Mouse (Mus musculus) neutrophil, adult 5-6 weeks (primary cell): ENCODE measurements around the gene Med13l. TPM values are rescaled to one million over a fixed set of nuclear protein-coding genes. Genes with fewer than 3 reads are reported as not detected.
A peak's percentile ranks its signal among the peaks of the same experiment; 100 is the strongest.
"Not testable (repeated sequence)": the region's sequence is repeated elsewhere in the genome, so short reads cannot be mapped to it uniquely, and the experiment has no call there.

Experiments
- ATAC-seq: fragments of 151-379, 151-347 bp; 2 replicates; pipeline ENCODE4 v1.8.0; 2017; ENCODE audit warnings: mild to moderate bottlenecking, moderate TSS enrichment; ENCODE audit not compliant: insufficient number of reproducible peaks, poor library complexity, low FRiP score, severe bottlenecking; ENCODE audit errors: extremely low read depth
- total RNA-seq: library from RNA; stranded (forward); fragments of 200-1000 nt; gene quantifications from 2 replicates; pipeline ENCODE4 v1.2.3, GENCODE M21; 2017

Med13l gene
- total RNA-seq, 1 experiment from 2014 or later = 91.4 TPM

DNA sequence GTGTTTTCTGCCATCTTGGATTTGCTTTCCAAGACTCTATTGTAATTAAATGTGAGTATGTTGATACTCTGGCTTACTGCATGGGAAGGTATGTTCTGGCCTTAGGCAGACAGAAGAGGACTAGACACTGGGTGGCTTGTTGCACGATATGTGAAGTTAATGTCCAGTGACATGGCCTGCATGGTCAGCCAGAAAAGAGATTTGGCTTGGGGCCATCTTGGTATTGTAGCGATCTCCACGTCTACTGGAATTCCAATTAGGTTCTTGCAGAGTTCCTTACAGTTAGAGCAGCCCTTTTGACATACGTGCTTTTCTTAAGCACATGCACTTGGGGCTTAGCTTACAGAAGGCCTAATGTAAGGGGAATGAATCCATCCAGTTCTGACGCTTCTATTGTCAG, 86.4 kb downstream of the Med13l start:
- ATAC-seq = no peak

DNA sequence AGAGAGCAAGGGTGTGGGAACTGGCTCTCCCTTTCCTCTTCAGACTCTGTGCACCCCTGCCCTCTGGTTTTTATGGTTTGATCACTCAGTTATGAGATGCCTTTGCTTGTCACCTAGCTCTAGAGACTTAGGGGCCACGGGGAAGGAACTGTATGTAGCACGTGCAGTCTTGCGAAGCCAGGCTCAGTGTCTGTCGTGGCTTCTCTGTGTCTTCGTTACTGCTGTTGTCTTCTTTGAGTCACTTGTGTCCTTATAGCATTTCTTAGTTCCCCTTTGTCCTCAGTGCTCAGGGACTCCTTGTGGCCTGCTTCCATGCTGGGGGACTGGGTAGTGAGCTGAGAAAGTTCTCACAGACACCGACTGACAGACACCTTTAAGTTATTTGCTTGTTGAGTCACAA, 86.9 kb downstream of the Med13l start:
- peak; percentile 71 for ATAC-seq

DNA sequence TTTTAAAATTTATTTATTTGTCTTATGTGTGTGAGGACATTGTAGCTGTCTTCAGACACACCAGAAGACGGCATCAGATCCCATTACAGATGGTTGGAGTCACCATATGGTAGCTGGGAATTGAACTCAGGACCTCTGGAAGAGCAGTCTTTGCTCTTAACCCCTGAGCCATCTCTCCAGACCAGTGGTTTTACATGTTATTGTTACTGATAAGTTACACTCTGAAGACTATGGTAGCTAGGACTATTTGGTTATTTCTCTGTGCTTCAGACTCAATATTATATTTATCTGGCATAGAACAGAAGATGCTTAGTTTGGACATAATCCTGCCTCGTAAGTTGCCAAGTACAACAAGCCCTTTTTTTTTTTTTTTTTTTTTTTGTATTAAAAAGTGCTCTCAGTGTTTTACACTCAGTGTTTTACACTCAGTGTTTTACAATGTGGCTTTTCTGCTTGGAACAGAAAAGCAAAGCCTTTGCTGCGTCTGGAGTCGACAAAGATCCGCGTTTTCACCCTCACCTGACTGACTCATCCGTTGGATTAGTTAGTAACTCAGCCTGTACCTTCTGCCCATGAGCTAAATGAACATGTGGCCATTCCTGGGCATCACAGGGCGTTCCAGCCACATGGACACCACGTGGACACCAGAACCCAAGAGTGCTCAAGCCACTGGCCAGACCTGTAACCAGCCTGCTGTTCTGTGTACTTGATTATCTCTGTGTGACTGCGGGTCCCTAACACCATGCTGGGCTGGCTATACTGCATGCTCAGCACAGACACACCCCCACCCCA, 88.9 kb downstream of the Med13l start:
- no peak for ATAC-seq

DNA sequence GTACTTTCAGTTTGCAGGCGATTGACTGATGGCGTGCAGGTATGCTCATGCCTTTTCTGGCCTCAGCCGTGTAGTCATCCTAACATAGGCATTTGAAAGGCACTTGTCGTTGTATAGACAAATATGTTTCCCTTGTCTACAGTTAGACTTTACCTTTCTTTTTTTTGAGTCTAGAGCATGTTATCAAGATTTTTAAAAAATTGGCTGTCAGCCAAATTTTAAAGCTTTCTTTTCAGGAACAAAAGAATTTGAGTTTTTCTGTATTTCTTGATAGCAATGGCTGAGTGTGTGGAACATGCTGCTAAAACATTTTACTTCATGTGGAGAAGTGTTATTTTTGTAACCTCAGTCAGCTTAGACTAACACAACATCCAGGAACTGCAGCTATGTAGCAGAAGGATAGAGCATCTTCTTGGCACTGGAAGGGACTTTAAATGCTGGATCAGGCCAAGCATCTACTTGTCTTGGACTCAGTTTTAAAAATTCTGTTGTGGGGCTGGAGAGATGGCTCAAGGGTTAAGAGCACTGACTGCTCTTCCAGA, 89.6 kb downstream of the Med13l start:
- ATAC-seq = no peak

DNA sequence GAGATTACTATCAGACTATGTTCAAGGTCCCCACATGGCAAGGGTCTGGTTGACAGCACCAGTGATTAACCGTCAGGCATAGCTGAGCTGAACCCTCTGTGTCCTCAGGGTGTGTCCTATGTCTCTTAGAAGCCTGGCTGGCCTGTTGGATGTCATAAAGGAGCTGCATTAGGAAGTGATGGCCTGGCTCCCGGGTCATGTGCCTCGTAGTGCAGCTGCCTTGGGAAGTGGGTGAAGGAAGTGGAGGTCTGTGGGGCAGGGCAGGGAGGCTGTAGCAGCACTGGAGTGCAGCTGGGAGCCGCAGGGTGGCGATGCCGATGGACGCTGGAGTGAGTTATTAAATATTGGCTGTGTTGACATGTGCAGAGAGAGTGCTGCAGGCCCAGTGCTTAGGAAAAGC, 90.3 kb downstream of the Med13l start:
- no peak for ATAC-seq

DNA sequence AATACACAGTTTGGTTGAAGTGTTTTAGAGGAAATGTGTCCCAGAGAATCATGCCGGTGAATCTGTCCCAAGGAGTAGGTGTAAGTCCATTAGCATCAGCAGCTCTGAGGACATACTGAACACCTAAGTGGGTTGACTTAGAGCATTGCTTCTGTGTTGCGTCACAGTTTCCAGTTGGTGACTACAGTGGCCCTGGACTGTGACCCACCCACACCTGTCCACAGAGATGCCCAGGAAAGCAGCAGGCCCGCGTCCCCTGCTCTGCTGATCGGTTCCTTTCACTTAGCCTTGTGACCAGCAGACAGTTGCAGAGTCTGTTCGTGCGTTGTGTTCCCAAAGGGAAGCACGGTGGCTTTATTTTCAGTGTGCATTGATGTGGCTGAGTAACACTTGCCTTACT, 92.1 kb downstream of the Med13l start:
- ATAC-seq = no peak

DNA sequence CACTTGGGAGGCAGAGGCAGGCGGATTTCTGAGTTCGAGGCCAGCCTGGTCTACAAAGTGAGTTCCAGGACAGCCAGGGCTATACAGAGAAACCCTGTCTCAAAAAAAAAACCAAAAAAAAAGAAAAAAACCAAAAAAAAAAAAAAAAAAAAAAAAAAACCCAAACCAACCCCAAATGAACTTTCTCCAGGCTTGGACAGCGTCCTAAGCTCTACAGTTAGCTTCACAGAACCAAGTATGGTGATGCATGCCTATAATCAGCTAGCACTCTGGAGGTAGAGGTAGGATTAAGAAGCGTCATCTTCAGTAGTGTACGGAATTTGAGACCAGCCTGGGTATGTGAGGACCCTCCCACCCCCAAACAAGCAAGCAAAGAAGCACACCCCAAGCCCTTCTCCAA, 92.6 kb downstream of the Med13l start:
- not testable (repeated sequence) for ATAC-seq

DNA sequence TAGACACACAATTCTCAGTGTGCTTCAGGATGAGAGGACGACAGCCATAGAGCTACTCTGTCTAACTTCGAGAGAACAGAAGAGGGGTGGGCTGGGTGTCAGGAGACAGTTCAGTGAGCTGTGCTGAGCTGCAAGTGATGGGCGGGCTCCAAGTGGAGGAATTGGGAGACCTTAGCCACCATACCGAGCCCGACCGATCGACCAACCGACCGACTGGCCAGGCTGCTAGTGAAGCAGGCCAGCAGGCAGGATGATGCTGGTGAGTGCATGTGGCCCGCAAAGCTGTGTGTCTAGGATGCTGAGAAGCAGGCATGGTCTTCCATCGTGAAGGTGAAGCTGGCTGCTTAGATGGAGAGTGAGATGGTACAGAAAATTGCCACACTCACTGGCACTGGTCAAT, 94.1 kb downstream of the Med13l start:
- no peak for ATAC-seq

DNA sequence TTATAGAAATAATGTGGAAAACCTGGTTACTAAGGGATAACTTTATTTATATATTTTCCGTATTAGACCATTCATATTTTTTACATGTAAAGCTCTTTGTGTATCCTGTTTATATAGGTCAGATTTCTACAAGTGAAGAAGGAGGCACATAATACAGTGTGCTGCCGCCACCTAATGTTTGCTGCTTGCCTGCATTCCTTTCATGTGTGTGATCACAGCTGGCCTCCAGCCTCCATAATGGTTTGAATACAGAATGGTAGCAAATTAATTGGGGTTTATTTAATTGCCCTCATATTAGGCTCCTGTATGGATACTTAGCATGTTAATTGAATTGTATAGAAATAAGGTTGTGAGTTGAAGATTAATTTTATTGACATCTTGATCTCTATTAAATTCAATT, 94.5 kb downstream of the Med13l start:
- no peak for ATAC-seq

DNA sequence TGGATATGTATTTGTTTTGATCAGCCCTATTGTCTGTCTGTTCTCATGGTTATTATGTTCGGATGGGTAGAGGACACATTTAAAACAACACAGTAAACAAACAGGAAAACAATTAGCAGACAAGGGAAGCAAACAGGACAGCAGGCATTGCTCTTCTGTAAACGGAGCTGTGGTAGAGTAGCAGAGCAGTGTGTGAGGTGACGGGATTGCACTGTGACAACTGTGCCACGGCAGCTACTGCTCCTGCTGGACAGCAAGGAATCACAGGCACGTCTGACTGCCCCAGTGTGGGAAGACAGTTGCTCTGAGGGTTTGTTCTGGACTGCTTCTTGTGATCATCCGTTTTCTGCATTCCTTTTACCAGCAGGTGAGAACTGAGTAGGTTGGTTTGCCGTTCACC, 94.9 kb downstream of the Med13l start:
- ATAC-seq = no peak

DNA sequence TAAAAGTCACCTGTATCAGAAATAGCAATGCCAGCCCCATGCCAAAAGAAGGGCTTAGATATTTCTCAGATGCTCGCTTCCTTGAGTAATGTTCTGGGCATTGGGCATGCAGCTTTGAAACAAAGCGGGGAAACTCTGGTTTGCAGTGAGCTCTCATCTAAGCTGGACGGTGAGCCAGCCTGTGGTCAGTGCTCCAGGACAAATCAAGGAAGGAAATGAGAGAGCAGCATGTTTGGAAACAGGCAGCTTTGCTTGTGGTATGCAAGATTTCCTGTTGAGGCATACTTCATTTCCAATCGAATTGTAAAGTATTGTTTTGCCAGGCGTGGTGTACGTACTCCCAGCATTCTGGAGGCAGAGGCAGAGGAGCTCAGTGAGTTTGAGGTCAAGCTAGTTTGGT, 95.5 kb downstream of the Med13l start:
- ATAC-seq = no peak

DNA sequence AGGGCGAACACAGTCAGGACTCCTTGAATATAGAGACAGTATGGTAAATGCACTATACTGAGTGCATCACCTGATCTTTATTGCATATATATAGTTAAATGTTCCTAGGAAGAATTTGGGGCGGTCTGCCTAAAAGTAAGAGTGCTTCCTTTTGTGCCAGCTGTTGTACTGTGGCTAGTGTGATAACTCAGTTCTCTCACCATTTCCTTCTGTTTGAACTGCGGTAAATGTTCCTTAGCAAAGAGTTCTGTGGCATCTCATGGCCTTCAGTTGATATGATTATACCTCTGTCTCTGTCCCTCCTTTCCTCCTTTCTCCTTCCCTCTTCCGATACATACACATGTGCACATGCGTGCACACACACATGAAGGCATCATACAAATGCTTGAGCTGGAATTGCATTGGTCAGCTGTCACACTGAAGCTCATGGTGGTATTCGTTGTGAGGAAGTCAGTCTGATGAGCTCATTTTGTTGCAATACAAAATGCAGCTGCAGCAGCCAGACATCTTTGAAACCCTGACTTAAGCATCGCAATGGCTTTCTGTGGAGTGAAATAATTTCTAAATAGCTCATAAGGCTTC, 97.9 kb downstream of the Med13l start:
- ATAC-seq = 0 out of 2 replicates have a peak, but pooled peaks have one; percentile 18

DNA sequence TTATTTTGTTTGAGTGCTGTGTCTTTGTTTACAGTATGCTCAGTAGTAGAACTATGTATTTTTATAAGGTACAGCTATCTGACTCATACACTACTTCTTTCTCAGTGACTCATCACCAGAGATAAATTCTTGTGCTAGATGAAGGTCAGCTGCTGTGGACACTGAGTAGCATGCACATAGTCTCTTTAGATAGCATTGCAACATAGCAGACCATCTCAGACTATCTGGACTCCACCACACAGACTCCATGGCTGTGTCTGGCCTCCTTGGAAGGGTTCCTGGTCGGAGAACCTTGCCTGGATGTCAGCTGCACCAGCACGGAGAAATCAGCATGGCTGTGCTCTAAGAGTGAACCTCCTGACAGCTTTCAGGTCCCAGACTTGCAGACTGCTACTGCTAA, 99.2 kb downstream of the Med13l start:
- no peak for ATAC-seq

DNA sequence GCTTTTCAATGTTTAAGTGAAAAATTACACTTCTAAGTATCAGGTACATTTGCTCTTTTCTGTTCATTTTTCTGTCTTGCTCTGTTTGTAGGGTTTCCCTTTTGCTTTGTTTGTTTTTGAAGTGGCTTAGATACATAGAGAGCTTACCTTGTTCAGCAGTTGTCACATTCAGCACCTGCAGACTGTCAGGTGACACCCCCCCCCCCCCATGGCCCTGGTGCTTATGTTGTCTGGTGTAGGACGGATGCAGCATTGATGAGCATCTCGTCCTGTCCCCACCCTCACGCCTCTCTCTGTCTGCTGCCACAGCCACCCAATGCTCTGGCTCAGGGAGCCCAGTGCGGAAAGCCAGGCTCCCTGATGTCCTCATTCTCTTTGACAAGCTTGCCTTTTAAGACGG, 101.3 kb downstream of the Med13l start:
- ATAC-seq = no peak

DNA sequence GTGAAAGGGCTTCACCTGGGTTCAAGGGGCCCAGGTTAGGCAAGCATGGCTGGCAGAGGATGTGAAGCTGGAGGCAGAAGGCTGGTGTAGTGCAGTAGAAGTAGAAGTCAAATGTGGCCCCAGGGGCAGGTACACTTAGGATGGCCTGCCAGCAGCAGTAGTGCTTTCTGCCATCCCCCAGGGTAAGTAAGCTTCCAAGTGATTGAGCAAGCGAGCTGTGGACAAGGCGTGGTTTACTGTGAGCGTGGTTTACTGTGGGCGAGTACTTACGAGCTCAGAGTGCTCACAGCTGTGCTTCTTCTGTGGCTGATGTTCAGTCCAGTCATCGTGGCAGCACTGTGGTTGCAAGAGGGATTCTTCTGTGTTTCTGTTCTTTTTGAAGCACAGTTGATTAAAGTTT, 103.5 kb downstream of the Med13l start:
- ATAC-seq = 0 out of 2 replicates have a peak, but pooled peaks have one; percentile 38

DNA sequence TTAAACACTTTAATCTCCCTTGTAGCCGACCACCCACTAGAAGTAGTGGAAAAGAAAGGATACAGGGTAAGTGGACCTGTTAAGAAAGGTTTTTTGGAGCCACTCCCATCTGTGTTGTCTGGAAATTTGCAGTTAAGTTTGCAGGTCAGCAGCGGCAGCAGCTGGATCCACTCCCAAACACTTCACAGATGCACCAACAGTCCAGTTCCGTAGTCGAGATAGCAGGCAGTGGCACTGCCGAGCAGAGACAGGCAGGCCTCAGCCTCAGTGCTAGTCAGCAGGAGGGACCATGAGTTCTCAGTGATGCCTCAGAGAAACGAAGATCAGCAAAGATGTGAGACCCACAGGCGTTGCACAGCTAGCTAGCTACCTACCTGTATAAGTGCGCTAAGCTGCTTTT, 104.5 kb downstream of the Med13l start:
- ATAC-seq = no peak

DNA sequence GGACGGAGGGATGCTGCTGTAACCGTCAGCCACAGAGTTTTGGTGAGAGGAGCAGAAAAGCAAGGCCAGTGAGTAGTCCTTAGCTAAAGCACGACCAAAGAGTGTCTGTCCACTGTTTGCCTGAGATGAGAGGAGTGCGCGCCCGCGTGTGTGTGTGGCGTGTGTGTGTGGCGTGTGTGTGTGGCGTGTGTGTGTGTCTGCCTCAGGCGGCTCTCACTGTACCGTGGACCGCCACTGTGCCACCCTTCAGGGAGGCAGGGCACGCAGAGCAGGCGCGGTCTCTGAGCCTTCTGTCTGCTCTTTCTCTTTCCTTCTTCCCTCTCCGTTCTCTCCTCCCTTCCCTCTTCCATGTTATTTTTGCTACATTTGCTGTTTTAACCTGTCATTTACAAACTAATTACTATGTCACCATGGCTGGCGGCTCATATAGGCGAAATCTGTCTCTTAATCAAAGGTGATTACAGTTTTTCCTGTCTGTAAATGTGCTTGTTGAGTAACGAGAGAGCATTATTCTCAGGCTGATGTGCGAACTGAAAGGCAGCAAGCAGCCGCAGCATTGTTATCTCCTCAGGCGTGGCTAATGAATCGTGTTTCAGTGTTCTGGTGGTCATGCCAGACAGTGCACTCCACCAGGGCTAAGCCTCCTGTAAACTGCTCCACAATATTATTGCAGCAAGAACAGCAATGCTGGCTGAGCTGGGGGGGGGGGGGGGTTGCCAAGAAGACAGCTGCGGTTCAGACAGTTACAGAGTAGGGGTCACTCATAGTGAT, 106.1 kb downstream of the Med13l start:
- no peak for ATAC-seq

DNA sequence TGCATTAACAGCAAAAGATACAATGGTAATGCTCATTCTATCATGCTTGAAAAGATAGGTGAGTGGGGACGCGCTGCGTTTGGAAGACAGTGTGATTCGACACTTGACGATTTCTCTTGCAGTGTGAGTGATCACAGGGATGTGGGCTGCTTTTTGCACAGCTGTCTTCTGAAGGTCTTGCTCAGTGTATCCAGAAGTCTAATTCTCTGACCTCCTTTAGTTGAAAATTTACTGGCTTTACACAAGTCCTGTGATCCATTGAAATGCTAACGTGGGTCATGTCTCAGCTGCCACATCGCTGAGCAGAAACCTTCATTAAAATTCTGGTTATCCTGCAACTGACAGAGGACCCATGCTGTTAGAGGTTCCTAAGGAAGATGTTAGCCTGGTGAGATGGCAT, 107.4 kb downstream of the Med13l start:
- no peak for ATAC-seq

DNA sequence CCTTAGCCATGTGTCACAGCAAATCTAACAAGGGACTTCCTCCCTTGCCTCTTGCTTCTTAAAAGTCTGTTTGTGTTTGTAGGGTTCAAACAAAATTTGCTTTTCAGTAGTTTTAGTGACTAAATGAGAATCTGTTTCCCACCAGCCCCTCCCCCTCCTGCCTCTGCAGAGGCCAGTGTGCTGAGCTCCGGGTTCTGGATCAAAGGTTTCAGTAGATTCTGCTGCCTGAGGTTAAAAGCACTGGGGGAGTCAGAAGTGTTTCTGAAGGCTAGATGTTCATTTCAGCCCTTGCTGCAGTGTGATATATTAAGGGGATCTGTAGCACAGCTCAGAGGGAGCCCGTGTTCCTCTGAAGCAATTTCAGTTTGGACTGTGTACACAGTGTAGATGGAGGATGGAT, 108.5 kb downstream of the Med13l start:
- ATAC-seq = no peak

DNA sequence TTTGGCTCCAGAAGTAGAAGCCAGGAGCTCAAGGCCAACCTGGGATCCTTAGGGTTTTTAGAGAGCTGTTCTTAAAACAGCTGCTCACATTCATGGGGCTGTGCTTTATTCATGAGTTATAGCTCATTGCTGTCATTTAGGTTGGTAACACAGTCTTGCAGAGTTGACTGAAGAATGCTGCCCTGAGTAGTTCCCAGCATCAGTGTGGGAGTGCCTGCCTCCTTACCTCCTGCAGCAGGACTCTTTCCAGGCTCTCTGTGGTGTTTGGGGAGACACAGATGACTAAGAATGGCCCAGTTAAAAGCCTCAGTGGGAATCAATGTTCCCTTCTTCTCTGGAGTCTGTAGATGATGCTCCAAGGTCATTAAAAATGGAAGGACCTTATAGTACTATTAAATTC, 111.6 kb downstream of the Med13l start:
- no peak for ATAC-seq
